Mouse (Mus musculus): ENCODE data around the gene Gpc1.

Gene Gpc1

GRCm38 (mm10) chr1:92880101-92880500, 48.7 kb downstream of the Gpc1 start:
- DNase-seq, result no peak

GRCm38 (mm10) chr1:92881982-92882381, 50.5 kb downstream of the Gpc1 start:
- no peak for DNase-seq

- DNase-seq, result no peak
These were observed 57.6 kb downstream of the Gpc1 start for GRCm38 (mm10) chr1:92888901-92889655.

GRCm38 (mm10) chr1:92892791-92893190, 61.3 kb downstream of the Gpc1 start:
- no peak for DNase-seq

- DNase-seq, result no peak
These were observed 62.5 kb downstream of the Gpc1 start for GRCm38 (mm10) chr1:92893896-92894295.

- DNase-seq, result peak; percentile 59 to 68
These were observed 63.6 kb downstream of the Gpc1 start for GRCm38 (mm10) chr1:92895089-92895488.

- DNase-seq, result peak; percentile 73 to 80
These were observed 71.3 kb downstream of the Gpc1 start, which contains the start of gene Ankmy1 for GRCm38 (mm10) chr1:92902786-92903185. Ankmy1 (minus strand) TSS chr1:92902906.

- no peak for DNase-seq
These were observed 72.2 kb downstream of the Gpc1 start for GRCm38 (mm10) chr1:92903627-92904026.

- no peak for DNase-seq
These were observed 74.4 kb downstream of the Gpc1 start for GRCm38 (mm10) chr1:92905703-92906310.

- peak; percentile 94 to 96 for DNase-seq
These were observed 75.6 kb downstream of the Gpc1 start, which contains the start of gene Dusp28 for GRCm38 (mm10) chr1:92906779-92907631. Dusp28 (plus strand) TSS chr1:92906981.

GRCm38 (mm10) chr1:92907632-92908360, 76.4 kb downstream of the Gpc1 start:
- DNase-seq, result no peak

GRCm38 (mm10) chr1:92908664-92909063, 77.2 kb downstream of the Gpc1 start:
- no peak for DNase-seq

- no peak for DNase-seq
These were observed 77.6 kb downstream of the Gpc1 start for GRCm38 (mm10) chr1:92909068-92909467.
